Mouse (Mus musculus): Measurements from ENCODE around the gene Kansl1.

- TF ChIP-seq CTCF (IDR thresholded peaks at IDR 0.05; ENCODE audit: low read depth, low read length) (no peak), POLR2A (IDR thresholded peaks at IDR 0.05; ENCODE audit: borderline replicate concordance, low read depth, low read length) (no peak)
These were observed 161.5 kb downstream of the Kansl1 start for GRCm38 (mm10) chr11:104307136-104307535.

Data from bone marrow macrophage, adult 2 months (primary cell).